Mouse (Mus musculus): ENCODE measurements around the gene Cat.

DNA sequence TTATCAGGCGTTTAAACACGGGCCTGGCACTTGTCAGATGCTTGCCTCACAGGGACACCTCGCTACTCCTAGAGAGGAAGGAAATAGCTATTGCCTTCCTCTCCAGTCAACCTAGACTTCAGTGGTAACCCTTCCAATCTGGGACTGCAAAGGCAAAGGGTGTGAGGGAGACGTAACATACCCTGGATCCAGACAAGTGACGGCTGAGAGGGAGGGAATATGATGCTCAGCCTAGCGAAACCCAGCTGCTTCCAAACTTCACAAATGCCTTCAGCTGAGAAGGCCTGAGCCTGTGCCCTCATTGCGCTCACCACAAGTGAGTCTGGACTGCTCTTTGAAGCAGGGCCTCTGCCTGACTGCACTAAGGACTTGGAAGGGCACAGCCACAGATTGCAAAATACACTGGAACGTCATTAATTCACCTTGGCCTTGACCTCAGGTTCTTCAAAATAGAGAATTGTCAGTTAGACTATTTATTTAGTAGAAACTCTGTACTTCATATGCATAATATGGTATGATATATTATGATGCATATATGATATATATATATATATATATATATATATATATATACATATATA is 52.2 kb downstream of the Cat start:
- TF ChIP-seq CTCF (conservative IDR thresholded peaks at IDR 0.05; ENCODE audit: insufficient read depth, insufficient read length, low read depth, low read length) (no peak), POLR2A (IDR thresholded peaks at IDR 0.05; ENCODE audit: low read depth, low read length) (no peak)
